Mouse (Mus musculus): ENCODE measurements around the gene Plpp1.

Plpp1 gene

DNA sequence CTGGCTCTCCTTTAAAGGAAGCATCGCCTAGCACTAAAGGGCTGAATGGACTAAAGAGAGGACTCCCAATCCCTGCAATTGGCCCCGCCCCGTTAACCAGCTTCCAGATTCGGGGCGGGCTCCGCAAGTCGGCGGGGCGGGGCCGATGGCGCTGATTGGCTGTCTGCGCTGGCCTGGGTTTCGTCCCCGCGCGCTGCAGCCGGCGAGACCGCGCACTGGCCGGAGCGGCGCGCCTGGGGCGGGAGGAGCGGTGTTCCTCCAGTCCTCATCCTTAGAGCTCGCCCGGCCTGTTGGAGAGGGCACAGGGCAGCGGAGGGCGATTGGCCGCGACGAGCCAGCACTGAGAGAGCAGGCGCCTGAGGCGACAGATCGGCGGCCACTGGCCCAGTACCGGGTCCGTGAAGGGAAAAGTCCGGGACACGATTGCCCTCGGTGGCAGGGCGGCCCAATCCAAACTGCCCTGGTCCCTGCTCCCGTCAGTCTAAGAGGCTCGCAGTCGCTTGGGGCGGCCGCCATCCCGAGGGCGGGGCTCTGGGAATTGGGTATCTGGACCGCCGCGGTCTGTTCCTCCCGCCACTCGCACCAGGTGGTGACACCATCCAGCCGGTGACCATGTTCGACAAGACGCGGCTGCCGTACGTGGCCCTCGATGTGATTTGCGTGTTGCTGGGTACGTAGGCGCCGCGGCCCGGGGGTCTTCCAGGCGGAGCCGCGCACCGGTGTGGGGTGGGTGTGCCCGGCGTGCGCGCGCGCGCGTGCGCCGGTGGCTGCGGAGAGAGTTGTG is at the start of gene Plpp1:
Plpp1 (plus strand) TSS at position 196 of the 784 bp plus-strand sequence.
- DNase-seq (ENCODE audit: low spot score) = peak; percentile 98

DNA sequence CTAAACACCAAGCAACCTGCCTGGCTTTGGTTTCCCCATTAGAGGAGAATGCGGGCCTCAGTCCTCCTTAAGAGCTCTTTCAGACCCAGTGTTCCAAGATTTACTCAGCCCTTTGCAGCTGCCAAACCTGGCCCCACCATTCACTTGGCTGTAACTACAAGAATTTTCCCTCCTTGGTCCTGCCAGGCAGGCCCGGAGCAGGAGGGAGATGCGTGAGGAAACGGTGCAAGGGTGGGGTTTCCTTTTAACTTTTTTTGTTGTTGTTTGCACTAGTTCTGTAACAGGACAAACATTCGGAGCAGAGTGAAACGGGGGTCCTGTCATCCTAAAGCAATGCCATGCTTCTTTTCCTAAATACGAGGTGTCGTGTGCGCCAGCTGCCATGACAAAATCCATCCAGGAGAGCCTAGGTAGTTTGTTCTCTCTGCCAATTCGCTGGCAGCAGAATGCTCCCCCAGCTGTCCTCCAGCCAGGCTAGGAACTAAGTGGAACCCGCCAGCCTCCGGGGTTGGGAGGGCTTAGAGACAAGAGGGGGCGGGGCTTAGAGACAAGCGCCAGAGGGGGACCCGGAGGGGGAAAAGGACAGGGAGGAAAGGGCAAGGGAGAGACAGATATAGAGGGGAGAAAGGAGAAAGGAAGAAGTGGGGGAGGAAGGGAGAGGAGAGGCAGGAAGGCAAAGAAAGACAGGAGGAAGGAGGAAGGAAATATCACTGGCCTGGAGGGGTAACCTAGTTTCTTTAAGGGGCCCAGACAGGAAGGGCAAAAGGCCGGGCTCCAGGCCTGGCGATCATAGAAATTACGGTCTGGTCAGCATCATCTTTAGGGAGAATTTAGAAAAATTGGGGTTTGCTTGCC is 48.9 kb upstream of the Plpp1 start:
- DNase-seq (ENCODE audit: low spot score) = peak; percentile 77

DNA sequence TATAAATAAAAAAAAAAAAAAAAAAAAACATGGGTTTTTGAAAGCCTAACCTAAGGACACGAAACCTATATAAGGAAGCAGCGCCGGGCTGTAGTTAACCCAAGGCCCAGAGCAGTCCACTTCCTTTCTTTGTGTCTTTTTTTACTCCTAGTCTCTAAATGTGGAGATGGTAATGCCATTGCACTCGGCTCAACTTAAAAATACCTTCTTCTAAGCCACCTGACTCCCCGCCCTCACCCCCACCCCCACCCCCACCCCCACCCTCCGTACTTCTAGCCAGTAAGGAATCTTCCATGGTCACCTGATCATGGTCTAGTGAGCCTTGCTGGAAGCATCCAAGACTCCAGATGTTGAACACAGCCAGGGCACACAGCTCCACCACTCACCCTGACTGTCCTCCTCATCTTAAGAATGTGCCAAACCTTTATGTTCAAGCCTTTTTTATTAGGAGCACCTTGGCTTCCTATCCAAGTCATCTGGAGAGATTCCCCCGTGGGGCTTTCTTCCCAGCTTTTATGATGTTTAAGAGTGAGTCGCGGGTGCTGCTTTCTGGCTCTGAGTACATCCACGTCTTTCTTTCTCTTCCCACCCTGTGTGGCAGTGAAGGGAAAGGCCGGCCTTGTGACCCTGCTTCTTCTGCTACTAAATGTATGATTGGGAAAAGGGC is 48.1 kb upstream of the Plpp1 start:
- DNase-seq (ENCODE audit: low spot score) = no peak

DNA sequence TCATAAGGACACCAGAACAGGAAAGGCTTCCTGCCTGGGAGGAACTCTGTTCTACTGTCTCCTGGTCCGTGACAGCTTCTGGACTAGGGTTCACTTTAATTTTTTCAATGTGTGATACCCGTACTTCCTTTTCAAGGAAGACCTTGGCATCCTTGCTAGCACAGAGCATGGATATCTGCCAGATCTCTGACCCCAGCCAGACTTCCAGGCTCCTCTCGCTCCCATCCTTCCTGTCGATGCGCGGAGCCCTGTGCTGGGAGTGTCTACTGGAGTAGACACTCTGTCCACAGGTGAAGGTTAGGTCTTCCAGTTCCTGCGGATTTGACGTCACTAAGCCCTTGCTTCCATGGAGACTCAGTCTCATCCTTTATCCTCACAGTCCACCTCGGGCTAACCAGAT is 47.1 kb upstream of the Plpp1 start:
- no peak for DNase-seq (ENCODE audit: low spot score)

DNA sequence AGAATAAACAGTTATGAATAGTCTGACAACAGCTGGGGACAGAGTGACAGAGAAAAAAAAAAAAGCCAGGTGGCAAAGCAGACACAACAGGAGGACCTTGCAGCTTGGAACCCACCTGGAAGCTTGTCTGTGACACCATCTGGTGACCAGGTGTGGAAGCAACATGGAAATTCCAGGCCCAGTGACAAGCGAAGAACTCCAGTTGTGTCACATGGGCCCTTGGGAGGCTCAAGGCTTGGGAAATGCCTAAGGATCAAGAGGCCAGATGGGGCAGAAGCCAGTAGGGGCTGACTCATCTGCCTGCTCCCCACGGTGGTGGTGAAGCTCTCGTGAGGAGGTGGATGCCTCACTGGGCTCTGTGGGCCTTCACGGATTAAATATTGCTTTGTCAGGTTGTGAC is 45.7 kb upstream of the Plpp1 start:
- peak; percentile 39 for DNase-seq (ENCODE audit: low spot score)

DNA sequence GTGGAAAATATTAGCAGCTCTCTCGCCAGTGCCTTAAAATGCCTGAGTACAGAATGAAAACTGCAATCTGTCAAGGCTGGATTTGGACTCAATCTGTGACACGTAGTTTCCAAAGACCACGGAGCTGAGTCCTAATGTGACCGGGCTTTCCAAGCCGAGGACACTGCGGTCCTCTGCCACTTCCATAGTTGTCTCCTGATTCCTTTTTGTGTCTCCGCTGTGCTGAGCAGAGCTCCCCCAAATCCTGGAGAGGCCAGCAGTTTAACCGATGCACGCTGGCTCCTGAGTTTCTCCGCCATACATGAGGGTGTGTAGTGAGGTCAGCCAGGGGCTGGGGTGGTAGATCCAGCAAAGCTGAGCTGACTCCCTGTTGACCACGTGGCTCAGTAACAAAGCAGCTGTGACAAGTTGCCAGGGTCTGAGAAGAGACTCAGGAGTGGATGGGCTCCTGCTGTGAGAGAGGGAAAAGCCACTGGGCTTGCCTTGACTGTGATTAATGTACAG is 45.0 kb upstream of the Plpp1 start:
- DNase-seq (ENCODE audit: low spot score) = peak; percentile 57

DNA sequence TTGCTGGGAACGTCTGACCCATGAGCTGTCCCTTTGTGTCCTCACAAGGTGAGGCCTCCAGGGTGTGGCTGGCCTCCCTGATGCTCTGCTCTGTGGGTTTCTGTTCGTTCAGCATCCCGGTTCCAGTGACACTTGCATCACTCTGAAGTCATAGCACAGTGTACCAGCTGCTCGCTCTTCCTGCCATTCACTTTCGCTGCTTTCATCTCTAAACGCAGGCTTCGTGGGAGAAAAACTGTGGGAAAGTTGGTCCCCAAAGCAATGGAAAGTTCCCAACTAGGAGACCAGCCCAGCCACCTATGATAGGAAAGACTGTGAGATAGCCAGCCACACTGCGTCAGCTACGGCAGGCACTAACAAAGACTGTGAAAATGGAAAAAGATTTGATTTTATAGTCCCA is 43.2 kb upstream of the Plpp1 start:
- no peak for DNase-seq (ENCODE audit: low spot score)

DNA sequence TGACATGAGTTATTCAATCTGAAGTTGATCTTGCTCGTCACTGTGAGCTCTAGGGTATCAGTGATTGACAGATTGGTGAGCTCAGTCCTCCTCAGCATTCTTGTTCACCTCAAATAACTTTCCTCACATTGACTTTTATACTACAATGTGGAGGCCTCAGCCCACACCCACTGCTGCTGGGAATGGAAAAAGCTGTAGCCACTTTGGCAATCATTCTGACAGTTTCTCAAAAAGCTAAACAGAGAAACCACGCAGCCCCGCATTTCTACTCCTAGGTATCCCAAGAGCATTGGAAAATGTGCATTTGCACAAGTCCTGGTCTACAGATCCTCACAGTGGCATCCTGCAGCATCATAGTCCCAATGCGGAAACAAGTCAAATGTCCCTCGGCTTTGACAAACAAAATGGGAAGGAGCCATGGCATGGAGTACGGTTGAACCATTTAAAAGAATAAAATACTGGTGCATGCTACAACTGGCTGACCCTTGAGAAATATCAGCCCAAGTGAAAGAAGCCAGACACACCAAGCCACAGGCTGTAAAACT is 42.0 kb upstream of the Plpp1 start:
- DNase-seq (ENCODE audit: low spot score) = no peak

DNA sequence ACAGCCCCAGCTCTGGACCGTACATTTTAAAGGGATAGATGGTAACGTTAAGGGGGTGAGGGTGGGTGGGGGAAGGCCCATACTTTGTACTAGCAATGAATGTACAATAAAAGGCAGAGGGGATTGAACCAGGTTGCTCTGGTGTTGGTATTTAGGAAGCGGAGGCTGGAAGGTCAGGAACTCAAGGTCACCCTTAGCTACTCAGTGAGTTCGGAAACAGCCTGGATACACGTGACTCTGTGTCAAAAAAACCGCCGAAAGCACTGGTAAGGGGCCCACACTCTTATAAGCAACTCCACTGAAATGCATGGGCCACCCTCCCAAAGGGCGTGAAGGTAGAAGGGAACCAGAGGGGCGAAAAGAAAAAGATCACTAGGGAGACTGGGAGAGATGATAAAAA is 41.2 kb upstream of the Plpp1 start:
- DNase-seq (ENCODE audit: low spot score) = no peak

DNA sequence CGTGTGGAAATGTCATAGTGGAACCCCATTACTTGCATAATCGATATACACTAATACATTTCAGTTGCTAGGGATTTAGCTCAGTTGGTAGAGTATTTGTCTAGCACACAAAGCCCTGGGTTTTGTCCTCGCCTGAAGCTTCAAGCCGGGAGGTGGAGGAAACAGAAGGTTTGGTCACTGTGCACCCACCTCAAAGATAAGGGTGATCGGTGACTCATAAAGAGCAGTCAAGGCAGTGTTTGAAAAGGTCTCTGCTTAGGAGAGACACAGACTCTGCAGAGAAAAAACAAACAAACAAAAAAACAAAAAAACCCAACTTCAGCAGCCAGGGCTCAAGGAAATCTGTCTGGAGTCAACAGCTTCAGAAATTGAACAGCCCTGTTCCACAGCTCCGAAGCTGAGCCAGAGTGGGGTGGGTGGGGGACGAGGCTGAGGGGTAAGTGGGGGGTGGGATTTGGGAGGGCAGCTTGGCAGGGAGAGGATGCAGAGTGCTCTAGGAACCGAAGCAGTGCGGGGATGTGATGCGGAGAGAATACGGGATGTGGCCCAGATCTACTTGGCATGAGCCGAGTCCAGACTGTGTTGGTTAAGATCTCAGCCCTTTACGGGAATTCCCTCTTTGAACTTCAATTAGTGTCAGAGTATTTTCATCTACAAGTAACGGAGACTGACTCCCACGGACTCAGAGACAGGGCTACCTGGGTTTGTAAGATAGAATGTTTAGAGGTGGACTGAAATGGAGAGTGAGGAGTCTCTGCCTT is 40.6 kb upstream of the Plpp1 start:
- no peak for DNase-seq (ENCODE audit: low spot score)

DNA sequence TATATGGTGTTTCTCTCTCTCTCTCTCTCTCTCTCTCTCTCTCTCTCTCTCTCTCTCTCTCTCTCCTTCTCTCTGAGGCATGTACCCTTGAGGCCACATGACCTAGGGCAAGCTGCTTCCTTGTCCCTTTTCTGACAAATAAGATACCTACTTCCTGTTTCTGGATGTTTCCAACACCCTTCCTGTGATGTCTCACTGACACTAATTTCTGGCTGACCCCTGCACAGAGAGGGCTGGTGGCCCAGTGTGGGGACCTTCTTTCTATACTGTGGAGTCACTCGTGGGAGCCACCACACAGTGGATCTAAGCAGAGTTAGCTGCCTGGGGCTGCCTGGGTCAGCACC is 40.1 kb upstream of the Plpp1 start:
- DNase-seq (ENCODE audit: low spot score) = no peak

DNA sequence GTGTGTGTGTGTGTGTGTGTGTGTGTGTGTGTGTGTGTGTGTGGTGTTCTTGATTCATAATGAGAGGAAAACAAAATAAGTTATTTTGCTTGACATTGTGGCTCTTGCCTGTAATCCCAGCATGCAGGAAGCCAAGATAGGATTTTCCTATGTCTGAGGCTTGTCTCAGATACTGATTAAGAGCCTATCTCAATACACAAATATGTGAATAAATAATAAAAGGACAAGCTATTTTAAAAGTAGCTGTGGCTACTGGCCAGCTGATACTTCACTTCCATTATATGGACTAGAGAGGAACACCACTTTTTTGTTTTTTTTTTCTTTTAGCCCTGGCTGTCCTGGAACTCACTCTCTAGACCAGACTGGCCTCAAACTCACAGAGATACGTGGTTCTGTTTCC is 38.8 kb upstream of the Plpp1 start:
- DNase-seq (ENCODE audit: low spot score) = no peak

DNA sequence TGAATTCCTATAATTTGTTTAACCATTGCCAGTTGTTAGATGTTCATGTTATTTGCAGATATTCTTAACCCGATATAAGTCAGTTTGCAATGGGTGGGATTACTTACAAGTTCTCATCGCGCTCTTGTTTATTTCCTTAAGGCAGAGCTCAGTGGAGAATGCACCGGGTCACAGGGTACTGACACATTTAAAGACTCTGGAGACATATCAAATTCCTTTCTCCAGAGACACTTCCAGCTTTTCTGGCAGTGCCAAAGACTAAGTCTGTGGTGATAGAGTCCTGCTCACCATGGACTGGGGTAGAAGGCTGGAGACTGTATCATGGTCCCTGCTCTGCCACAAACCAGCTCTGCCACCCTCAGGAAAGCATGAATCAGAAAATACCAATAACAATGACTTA is 38.0 kb upstream of the Plpp1 start:
- no peak for DNase-seq (ENCODE audit: low spot score)

DNA sequence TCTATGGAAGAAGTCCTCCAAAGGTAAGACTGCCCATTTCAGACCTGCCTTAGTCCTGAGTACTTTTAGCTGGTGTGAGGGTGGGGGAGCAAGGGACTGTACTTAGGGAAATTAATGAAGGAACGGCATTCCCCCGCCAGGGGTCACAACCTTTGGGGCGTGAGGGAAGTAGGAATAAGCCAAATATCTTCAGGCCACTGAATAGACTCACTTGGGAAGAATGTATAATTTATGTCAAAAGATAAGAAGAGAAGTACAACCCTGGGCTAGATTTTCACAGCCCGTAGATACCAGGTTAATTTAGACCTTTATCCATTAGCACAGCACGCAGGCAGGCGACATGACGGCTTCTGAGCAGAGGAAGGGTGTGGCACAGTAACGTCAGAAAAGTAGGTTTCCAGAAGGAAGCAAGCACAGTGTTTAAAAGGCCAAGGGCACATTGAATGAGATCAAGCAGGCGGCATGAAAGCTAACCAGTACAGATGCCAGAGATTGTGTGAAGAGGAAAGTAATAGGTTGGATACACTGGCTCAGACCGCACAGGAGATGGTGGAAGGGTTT is 37.0 kb upstream of the Plpp1 start:
- no peak for DNase-seq (ENCODE audit: low spot score)

DNA sequence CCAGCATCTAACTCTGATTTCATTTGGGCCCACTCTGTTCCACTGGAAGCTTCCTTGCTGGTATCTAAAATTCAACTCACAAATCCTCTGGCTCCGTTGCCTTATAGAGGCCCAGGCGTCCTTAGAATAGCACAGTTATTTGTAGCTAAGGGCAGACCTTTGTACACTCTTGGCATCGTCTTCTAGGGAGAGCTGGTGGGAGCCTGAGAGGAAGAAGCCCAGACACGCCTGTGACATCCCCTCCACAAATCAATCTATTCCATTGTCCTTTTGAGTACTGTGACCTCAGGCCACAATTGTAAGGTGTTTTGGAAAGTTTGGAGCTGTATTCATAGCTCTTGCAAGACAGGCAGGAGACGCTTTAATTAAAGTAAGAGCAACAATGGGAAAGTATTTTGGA is 36.0 kb upstream of the Plpp1 start:
- no peak for DNase-seq (ENCODE audit: low spot score)

DNA sequence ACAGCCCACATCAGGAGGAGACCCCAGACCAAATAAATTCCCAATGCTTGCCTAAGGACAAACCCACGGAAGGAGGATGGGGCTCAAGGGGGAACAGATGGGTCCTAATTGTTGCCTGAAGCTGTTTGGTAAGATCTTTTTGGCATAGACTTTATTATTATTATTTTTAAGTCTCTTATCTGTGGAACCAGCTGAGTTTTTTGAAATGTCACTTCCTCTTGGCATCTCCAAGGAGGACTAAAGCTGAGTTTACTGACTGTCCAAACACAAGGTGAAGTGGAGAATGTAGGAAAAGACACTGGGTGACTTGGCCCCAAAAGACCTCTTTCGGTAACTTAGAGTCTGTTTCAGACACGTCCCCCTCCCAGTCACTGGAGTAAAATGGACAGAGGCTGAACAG is 34.9 kb upstream of the Plpp1 start:
- DNase-seq (ENCODE audit: low spot score) = no peak

DNA sequence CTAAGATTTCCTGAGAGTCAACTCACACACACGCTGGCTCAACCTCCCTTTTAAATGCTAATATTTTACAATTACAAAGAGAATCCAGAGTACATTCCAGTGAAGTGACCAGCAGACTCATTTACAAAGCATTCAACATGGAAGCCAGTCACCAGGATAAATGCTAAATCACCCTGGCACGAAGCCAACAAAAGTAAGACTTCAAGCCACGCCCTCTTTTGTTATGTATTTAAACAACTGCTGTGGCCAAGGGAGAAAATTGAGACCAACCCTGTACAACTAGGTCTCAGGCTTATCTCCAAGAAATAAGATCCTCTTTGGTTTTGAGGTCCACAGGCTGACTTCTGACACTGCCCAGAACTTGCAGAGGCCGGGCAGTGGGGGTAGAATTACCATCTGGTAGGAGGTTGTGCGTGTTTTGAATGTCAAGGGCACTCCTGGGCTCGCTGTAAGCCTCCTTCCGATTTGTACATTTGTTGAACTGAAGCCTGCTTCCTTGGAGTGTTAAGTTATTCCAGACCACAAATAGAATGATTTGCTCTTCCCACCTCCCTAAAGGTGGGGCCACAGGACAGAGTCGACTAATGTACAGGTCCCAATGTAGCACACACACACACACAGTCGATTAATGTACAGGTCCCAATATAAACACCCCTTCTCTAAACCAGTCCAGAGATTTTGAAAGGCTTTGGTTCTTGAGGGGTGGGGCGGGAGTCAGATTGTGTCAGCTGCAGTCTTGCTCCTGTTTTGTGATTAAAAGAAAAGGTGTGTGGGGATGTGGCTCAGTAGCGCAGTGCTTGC is 29.9 kb upstream of the Plpp1 start:
- peak; percentile 56 for DNase-seq (ENCODE audit: low spot score)

DNA sequence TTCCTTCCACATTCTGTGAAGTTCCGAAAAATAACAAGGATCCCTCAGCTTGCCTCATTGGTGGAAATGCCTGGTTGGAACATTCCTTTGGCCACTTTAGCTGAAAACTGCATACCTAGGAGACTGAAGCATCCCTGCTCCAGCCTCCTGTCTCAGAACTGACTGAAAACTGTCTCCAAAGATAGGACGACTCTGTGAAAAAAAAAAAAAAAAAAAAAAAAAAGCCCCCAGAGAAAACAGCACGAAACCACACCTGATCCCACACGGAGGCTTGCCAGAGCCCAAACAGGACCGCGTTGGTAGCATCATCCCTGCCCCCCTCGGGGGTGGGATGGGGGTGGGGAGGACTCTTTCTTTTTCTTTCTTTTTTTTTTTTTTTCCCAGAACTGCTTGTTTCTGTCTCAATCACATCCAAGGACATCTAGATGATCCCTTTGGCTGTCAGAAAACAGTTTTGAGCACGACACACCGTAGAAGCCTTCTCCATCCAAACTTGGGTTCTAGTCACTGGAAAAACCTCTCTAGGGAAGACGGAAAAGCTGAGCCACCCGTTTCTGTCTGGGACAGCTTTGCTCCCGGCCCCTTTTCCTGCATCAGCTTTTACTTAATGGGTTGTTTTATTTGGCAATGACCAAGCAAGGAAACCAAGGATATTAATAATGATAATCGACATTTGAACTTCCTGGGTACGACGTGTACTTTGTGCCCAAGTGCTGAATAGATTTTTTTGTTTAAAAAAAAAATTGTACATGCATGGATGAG is 29.0 kb upstream of the Plpp1 start:
- no peak for DNase-seq (ENCODE audit: low spot score)

DNA sequence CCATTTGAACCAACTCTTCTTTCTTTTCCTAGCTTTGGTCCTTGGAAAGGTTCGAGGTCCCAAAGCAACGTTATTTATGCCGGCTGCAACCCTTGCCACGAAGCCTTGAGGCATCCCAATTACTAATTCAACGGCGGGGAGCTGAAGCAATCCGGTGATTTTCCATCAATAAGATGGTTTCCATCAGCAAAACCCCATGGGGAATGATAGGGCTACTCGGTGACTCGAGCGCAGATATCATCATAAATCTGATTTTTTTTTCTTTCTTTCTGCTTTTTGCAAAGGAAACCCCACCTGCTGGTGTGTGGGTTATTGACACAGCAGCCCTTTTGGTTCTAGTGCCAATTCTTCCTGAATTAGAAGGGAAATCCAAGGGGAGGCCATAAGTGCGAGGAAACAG is 28.3 kb upstream of the Plpp1 start:
- no peak for DNase-seq (ENCODE audit: low spot score)

DNA sequence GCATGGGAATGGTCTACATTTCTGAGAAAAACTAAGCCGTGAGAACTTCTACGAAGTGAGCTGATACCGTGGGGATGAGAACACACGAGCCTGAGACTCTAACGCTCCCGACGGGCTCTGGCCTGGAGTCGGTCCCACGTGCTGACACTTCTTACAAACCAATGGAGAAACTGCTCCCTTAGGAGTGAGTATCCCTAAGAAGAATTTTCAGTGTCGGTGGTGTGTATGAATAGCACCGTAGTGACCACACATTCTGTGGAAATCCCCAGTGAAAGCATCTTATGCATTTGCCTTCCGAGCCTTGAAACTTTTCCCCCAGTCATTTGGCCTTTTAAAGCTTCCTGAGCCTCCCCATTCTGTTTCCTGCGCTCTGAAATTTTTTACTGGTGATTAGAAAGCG is 27.7 kb upstream of the Plpp1 start:
- no peak for DNase-seq (ENCODE audit: low spot score)

All from embryo, embryonic 10 days (tissue).